Mouse (Mus musculus) mouse embryonic stem cell (cell line): ENCODE results near the gene Apba1.

Experiments
- in situ Hi-C, 2 experiments: fragments of 300-500 bp; cut with MboI; formaldehyde crosslinking; loops; 1 replicate in 1 of 2; 3 replicates in 1 of 2; pipeline ENCODE4 v1.14.3; 2019 to 2020; ENCODE audit warnings: low sequenced_read_pairs in 2 of 2, low pct_unique_long_range_greater_than_20kb in 1 of 2, mixed read lengths in 1 of 2; ENCODE audit not compliant: unreplicated experiment in 1 of 2

The Apba1 gene

DNA sequence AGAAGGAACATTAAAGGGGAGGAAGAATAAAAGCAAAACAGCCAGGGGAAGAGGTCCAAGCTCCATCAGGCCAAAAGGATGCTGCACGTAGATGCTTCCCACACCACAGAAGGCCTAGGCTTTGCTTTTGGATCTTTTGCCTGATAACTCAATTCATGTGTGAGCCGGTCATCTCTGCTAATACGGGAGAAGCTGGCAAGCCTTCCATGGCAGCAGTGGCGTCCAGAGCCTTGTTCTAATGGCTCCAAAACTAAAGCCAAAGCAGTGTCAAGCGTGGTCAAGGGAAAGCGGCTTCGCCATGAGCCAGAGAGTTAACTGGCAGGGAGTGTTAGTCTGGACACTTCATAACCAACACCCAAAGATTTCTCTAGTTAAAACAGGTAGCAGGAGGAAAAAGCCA is 144.4 kb downstream of the Apba1 start:
- in situ Hi-C loops: no loop called here

DNA sequence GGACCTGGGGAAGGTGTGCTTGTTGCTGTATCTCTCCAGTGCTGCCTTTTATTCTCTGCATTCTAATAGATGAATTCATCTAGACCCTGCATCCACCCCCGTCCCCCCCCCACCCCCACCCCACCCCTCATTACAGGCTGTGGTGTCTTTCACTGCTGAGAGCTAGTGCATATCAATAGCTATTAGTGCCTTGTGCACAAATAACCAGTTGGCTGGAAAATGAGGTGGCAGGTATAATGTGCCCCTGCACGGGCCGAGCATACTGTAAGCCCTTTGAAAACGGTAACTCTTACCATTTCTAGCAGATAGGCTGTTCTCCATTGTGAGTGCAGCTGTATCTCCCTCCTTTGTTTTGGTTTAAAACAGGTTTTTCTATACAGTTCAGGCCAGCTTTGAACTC is 146.2 kb downstream of the Apba1 start:
- in situ Hi-C loops: no loop called here

DNA sequence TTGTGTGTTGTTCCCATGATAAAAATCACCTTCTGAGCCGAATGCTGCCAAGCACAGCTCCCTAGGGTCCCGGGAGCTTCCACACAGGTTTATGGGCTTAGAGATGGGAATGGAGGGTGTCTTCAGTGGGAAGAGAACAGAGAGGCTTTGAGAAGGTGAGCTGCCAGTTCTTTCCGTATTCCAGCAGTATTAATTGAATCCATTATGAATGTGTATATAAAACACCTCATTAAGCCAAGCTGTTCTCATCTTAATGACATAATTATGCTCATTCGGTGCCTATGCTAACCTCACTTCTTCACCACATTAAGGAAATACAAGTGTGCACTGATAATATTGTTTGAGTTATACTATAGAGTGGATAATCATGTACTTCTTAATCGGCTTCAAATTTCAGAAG is 147.1 kb downstream of the Apba1 start:
- in situ Hi-C loops: no loop called here

DNA sequence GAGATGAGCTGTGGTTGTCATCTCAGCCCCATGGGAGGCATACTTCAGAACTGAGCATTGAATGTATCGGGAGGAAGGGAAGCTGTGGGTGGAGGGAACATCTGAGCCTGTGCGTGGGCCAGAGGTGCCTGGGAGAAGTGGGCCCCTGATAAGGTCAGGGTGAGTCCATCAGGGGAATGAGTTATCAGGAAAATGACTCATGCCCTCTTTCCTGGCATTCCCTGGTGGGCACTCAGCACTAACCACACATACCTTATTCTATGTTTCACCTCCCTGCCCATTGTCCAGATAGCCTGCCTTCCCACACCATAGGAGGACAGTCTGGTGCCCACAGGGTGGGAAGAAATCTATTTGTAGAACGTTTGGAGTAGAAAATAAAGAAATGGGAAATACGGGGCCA is 151.7 kb downstream of the Apba1 start:
- in situ Hi-C loops: no loop called here

DNA sequence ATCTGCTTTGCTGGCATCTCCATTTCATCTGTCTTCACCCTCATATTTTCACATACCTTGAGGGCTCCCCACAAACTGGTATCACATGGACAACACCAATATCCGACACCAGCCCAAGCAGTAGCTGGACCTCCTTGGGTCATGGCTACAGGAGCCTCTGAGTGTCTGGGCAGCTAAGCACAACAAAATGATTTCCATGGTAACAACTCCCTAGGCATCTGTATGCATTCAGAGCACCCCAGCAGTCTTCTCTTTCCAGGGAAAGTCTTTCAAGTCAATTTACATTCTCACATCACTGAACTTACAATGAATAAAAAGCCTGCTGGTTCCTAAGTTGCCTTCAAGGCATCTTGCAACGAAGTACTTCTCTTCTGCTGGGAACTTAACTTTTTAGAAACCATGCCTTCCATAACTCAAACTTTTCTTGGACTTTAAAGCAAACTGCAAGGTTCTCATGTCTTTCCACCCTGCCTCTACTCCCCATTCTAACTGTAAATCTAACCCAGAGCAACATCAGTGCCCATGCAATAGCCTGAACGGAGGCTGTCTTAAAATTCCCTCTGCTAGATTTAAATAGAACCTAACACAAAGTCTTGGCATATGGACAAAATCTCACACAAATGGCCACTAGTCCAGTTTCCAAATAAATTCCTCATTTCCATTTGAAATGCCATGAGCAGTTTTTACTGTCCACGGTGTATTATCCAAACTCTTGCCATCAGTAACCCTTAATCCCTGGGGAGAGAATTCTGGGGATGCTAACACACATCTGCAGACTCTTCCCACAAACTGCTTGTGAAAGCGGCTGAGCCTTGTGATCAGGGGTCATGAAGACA is 160.9 kb downstream of the Apba1 start:
- in situ Hi-C loops: no loop called here

DNA sequence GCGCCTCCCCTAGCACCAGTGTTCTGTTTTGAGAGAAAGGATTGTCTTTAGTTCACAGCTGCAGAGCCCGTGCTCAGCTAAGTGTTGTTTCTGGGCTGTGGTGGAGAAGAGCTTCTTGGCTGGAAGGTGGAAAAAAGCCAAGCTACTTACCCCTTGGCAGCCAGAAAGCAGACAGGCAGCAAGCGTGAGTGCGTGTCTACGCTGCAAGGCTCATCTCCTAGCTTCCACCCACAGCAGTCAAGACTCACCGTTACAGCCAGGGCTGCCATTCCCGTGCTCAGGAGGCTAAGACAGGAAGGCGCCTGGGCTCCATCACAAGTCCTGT is 161.5 kb downstream of the Apba1 start:
- in situ Hi-C loops: no loop called here

DNA sequence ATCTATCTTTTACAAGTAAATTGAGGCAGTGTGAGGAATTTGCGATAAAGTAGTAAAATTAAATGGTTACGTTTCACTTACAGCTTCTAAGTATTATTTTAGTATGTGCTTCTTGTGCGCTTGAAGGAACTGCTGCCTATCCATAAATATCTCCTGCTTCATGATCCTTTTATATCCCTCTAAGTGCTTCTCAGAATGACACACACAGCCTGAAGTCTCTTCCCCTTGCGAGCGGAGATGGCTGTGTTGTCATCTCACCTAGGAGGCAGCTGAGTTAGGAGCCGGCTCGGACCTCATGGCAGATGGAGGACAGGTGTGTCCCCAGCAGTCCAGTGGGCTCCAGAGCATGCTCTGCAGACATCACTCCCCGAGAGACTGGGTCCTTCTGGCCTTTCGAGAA is 163.9 kb downstream of the Apba1 start:
- in situ Hi-C loops: no loop called here

DNA sequence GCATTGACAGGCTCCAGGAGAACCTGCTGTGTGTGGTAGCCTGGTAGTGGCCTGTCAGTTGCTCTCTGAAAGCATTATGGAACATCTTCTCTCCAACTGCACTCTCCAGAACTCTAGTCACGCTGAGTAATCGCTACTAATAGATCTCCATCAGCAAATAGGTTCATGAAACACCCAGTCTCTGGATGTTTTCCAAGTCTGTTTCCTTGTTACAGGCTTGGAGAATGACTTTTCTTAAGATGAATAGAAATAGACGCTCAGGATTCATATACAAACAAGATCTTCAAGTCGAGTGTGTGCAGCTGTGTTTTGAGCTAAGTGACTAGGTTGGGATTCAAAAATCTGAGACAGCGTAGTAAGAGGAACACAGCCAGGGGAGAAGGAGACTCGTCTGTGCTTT is 165.4 kb downstream of the Apba1 start:
- in situ Hi-C loops: no loop called here

DNA sequence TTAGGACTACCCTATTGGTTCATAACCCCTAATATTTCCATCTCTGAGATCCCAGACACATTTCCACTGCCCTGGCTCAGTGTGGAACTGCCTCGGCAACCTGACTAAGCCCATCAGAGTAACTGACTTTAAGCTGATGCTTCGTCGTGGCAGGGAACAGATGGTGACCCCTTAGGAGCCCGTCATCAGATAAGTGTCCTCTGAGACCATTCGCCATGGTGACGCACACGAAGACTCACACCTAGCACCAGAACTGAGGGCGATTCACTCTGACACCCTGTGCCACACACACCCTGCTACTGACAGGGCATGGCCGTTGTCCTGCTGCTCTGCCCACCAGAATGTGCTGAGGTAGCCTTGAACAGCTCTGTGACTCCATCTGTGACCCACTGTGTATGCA is 166.1 kb downstream of the Apba1 start:
- in situ Hi-C loops: no loop called here

DNA sequence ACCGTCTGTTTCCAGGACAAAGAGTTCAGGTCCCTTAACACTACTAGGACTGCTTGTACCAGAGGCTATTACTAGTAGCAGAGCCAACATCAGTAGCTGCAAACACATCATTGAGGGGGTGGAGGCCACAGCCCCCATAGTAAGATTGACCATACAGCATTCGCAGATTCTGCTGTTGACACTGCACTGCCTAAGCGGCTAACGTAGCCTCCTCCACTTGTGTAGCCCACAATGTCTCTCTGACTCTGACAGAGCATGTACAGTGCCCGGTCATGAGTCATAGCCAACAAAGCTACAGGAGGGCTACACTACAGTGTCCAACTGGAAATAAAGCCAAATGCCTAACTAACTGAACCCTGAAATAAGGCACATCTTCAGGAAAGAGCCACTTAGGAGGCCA is 166.9 kb downstream of the Apba1 start:
- in situ Hi-C loops: no loop called here

DNA sequence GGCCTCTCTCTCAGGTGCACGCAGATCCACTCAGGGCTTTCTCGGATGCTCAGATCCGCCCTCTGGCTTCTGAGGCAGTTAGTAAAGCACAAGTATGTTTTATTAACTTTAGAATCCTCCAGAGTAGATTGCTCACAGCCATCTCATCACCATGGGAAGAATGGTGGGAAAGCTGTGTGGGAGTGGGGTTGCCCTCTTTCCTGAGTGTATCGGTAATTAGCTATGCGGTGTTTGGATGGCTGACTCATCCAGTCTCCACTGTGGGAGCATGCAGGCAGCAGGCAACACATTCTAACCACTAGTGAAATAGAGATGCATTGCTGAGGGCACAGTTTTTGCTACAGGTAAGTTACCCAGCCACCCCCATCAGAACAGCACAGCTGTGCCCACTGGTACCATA is 172.1 kb downstream of the Apba1 start:
- in situ Hi-C loops: no loop called here

DNA sequence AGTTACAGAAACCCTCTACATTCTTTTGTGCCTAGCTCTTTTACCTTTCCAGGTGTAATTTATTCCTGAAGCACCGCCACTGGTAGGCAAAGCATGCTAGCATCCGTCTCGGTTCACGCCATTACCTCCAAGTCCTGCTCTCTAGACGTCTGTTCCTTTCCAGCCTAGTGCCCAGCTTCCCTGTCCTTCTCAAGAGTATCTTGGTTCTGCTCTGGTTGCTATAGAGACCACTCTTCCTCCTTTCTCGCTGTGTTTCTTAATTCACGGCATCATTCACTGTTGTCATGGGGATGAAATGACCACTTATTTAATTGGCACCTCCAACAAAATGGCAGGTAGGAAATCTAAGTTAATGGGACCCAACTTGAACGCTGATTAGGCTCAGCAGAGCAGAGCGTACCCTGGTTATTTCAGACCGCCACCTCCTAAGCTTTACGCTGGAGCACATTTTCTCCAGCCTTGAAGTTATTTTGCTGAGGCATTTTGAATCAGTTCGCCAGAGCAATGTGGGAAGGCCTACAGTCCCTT is 182.8 kb downstream of the Apba1 start:
- in situ Hi-C loops: no loop called here

DNA sequence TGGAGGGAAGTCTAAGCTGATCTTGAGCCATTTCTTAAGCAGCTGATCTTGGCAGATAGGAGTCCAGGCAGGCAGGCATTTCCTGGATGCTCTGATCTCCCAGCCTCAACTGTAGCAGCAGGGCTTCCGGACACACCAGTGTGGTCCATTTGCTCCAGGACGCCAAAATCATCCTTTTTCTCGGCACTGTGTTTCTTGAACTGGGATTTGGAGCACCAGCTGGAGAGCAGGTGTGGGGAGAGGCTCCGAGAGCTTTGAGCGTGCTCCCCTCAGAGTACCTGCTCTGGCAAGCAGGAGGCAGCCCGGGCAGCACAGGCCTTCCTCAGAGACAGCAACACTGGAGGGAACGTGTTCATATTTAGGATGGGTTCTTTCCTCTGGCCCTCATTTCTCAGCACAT is 184.2 kb downstream of the Apba1 start:
- in situ Hi-C loops: no loop called here

DNA sequence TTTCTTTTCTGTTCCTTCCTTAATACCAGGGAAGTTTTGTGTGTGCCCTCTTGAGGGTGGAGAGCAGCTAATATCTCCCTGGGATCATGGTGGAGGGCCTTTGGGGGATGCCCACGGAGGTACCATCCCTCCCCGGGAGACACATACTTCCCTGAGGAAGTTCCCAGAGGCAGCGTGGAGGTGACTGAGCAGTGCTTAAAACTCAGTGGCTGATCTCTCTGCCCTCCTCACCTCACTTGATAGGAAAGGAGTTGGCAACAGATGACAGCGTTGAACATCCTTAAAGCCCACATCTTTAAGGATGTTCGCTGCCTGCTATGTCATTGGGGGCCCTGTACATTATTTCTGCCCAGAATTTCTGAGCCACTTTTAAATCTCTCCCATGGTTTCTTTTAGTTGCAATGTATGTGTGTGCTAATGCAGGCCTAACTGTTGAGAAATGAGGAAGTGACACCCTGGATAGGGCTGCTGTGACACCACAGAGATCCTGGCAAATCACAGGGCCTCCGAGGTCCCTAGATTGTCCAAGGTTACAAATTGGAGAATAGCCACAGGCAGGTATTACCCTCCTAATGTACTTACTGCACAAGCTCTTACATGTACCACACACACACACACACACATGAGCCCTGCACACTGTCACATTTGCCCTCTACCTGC is 187.5 kb downstream of the Apba1 start:
- in situ Hi-C loops: no loop called here

DNA sequence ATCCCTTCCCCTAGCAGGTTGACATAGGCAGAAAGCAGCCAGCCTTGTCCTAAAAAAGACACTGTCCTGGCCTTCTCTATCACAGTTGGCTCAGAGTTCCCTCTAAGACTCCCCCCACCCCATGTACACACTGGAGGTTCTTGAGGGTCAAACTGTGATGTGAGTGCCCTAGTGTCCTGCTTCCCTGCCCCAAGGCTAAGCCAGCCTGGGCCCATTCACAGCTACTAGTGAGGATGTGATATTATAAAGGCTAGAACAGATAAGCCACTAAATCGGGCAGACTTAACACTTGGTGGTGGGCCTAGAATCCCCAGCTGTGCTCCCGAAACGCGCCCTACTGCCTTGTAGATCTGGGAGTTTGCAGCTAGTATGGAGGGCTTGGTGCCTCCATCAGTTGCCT is 188.1 kb downstream of the Apba1 start:
- in situ Hi-C loops: no loop called here

DNA sequence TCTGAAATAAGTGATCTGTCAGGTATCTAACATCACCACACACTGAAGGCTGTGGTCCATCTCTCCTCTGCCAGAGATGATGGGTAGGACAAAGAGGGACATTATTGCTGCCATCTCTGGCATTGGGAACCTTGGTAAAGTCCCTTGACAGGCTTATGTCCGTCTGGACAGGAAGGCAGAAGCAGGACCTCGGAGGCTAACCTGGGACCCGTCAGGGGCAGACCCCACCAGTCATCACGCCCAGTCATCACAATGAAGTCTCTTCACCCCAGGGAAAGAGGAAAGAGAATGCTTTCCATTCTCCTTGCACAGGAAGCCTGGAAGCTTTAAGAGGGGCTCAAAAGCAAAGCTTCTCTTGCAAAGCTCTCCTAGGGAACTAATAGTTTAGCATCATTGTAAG is 189.2 kb downstream of the Apba1 start:
- in situ Hi-C loops: no loop called here

DNA sequence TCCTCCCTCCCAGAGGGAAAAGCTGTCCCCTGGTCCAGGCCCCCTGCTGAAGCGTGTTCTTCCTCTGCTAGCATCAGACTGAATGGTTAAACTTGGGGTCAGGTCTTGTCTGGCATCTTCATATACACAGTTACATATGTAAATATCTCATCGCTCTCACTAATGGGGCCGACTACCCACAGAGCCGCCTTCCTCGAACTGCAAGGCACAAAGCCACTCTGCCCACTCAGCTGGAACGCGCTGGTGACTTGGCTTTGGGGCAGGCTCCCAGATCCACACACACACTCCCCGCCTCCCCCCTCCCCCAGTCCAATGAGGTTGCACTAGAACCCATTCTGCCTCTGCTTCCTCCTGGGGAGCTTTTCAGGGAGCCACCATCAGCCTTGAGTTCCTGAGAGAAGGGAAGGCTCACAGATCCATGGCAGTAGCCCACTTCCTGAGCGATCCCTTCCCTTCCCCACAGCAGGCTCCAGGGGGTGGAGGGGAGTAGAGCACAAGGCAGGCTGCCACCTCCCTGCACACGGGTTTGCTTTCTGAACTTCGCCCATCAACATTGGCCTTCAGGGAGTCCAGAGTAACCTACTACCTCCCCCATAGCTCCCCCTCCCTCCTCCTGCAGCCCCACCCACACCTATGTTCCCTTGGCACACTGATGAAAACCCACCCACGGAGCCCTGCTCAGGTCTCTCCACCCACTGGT is 189.8 kb downstream of the Apba1 start:
- in situ Hi-C loops: no loop called here

DNA sequence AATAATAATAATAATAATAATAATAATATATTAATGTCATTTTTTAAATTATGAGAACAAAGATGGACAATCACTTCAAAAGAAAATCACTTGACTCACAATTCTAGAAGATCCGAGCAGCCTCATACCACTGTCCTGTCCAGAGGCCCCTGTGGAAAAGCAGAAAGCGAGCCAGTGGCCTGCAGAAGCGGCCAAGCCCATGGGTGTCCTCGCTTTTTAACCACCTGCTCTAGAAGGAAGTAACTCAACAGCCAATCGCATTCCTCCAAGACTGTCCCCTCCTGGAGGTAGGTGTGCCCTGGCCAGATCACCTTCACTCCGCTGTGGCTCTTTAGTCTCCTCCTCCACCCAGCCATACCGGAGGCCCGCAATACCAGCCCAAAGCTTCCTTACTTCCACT is 196.8 kb downstream of the Apba1 start:
- in situ Hi-C loops: loop anchor here in 1 of 2 experiments (5.0 kb wide), 1 partner anchor 93 kb away; no protein-coding TSS in a partner anchor

DNA sequence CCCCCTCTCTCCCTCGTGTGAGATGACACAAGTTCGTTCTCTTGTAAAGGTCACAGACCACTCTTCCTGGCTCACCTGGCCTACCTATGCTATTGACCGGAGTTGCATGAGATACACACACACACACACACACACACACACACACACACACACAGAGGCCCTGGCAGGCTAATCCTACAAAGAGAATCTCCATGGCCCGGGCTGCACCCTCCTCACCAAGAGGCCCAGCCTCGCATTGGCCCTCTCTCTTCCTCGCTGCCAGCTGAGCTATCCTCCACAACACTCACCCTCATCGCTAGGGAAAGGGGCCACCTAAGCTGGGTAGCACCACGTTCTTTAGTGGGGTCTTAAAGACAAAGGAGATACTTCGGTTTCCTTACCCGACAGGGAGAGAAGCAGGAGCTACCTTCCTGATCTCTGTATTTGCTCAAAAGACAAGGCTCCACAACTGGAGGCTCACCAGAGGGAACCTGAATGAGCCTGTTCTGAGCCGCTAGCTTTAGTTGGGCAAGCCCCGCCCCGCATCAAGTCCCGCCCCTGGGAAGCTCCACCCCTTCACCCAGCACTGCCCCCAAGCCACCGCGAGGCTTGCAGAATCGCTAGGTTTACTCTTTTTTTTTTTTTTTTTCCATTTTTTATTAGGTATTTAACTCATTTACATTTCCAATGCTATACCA is 197.8 kb downstream of the Apba1 start:
- in situ Hi-C loops: loop anchor here in 1 of 2 experiments (5.0 kb wide), 1 partner anchor 94 kb away; no protein-coding TSS in a partner anchor
